32 mouse cellular contexts compared by ENCODE assay signal in genomic region chr6:42610954-42611522, GRCm38 (mm10). TPM values are rescaled to one million over a fixed set of nuclear protein-coding genes. Genes with fewer than 3 reads are reported as not detected.
A peak's percentile ranks its signal among the peaks of the same experiment; 100 is the strongest.
DNase-seq lines count a peak whose midpoint lies in the region; ATAC-seq lines count a peak whose summit lies in the region.
"Had no signal": no experiment of that assay in that cellular context is flagged by ENCODE, and none has a peak within 500 bp of the region (broad histone marks: within the 10 kb centered on the region; RNA-seq: fewer than 3 reads in every experiment).

No protein-coding gene starts in this region.

- H3K9ac ChIP-seq in intestine, embryonic 14.5 days (ENCODE audit: low read length): no peak overlapping the region
- H3K9ac ChIP-seq in intestine, embryonic 16.5 days (ENCODE audit: low read depth, low read length): no peak overlapping the region
- H3K9ac ChIP-seq in forebrain, embryonic 15.5 days (replicated peaks): no peak overlapping the region
- H3K9ac ChIP-seq: heart, embryonic 13.5 days; intestine, embryonic 15.5 days; liver, embryonic 14.5 days; neural tube, embryonic 12.5 days had no signal

- WGBS in intestine, embryonic 14.5 days: 39% methylated on average over 4 of the region's 4 CpGs
- 29% methylated on average over 4 of the region's 4 CpGs for WGBS in intestine, embryonic 16.5 days
- 76% methylated on average over 4 of the region's 4 CpGs for WGBS in forebrain, embryonic 15.5 days

- no peak overlapping the region for H3K4me2 ChIP-seq in intestine, embryonic 14.5 days (ENCODE audit: low read length)
- no peak overlapping the region for H3K4me2 ChIP-seq in intestine, embryonic 16.5 days (ENCODE audit: low read depth, low read length)
- H3K4me2 ChIP-seq in forebrain, embryonic 15.5 days (replicated peaks): no peak overlapping the region
- H3K4me2 ChIP-seq: heart, embryonic 13.5 days; intestine, embryonic 15.5 days; neural tube, embryonic 12.5 days had no signal

- no peak for DNase-seq in intestine, embryonic 14.5 days (ENCODE audit: low spot score)
- DNase-seq in lung, adult 18-20 months: peak; percentile 5 to 13
- DNase-seq in lung, postnatal 10 days: no peak
- DNase-seq in 3T3-L1 (ENCODE audit: low read depth, low spot score): peak; percentile 33
- peak; percentile 8 for DNase-seq in brain, adult 2 months (ENCODE audit: low read depth, low spot score)
- DNase-seq: adrenal gland, adult 8-10 months; B cell, adult 2 months; cerebellum, adult 8-10 months; cerebellum, postnatal 25 days; gastrocnemius, adult 2 months; gastrocnemius, postnatal 36 days; heart, adult 2 months; heart, postnatal 14 days; kidney, postnatal 25 days; liver; right cerebral cortex, adult 18-20 months; spleen, adult 18-20 months; thymus, postnatal 14 days had no signal

- no peaks in the 10 kb centered on the region for H3K9me3 ChIP-seq in intestine, embryonic 14.5 days (ENCODE audit: control insufficient read depth, low read length)
- no peaks in the 10 kb centered on the region for H3K9me3 ChIP-seq in intestine, embryonic 16.5 days (ENCODE audit: control insufficient read depth, low read length)
- no peaks in the 10 kb centered on the region for H3K9me3 ChIP-seq in forebrain, embryonic 15.5 days
- H3K9me3 ChIP-seq: intestine, embryonic 15.5 days; neural tube, embryonic 12.5 days had no signal

- no peaks in the 10 kb centered on the region for H3K36me3 ChIP-seq in intestine, embryonic 14.5 days (ENCODE audit: control insufficient read depth, insufficient read depth, low read length)
- H3K36me3 ChIP-seq in intestine, embryonic 16.5 days (ENCODE audit: control insufficient read depth, insufficient read depth, low read length): no peaks in the 10 kb centered on the region
- no peaks in the 10 kb centered on the region for H3K36me3 ChIP-seq in forebrain, embryonic 15.5 days
- H3K36me3 ChIP-seq: heart, embryonic 13.5 days; intestine, embryonic 15.5 days; neural tube, embryonic 12.5 days had no signal

- H3K4me3 ChIP-seq in intestine, embryonic 14.5 days (ENCODE audit: low read depth, low read length): no peak overlapping the region
- no peak overlapping the region for H3K4me3 ChIP-seq in intestine, embryonic 16.5 days (ENCODE audit: low read length)
- no peak overlapping the region for H3K4me3 ChIP-seq in forebrain, embryonic 15.5 days
- H3K4me3 ChIP-seq: gastrocnemius, adult 2 months; heart, adult 2 months; heart, embryonic 13.5 days; intestine, embryonic 15.5 days; neural tube, embryonic 12.5 days had no signal

- no peak overlapping the region for H3K27ac ChIP-seq in intestine, embryonic 14.5 days (ENCODE audit: low read depth)
- no peak overlapping the region for H3K27ac ChIP-seq in intestine, embryonic 16.5 days (ENCODE audit: low read length)
- no peak overlapping the region for H3K27ac ChIP-seq in forebrain, embryonic 15.5 days (replicated peaks)
- H3K27ac ChIP-seq: gastrocnemius, adult 2 months; heart, adult 2 months; heart, embryonic 13.5 days; intestine, embryonic 15.5 days; liver, embryonic 14.5 days; neural tube, embryonic 12.5 days had no signal

- no peaks in the 10 kb centered on the region for H3K27me3 ChIP-seq in intestine, embryonic 14.5 days (replicated peaks; ENCODE audit: control insufficient read depth, insufficient read depth, low read length)
- no peaks in the 10 kb centered on the region for H3K27me3 ChIP-seq in intestine, embryonic 16.5 days (replicated peaks; ENCODE audit: control insufficient read depth, insufficient read depth, low read length)
- no peaks in the 10 kb centered on the region for H3K27me3 ChIP-seq in forebrain, embryonic 15.5 days
- H3K27me3 ChIP-seq: heart, embryonic 13.5 days; intestine, embryonic 15.5 days; neural tube, embryonic 12.5 days had no signal

- H3K4me1 ChIP-seq in intestine, embryonic 14.5 days (replicated peaks; ENCODE audit: control insufficient read depth, insufficient read depth, low read length): no peaks in the 10 kb centered on the region
- H3K4me1 ChIP-seq in intestine, embryonic 16.5 days (ENCODE audit: control insufficient read depth, insufficient read depth, low read length): no peaks in the 10 kb centered on the region
- no peaks in the 10 kb centered on the region for H3K4me1 ChIP-seq in forebrain, embryonic 15.5 days
- H3K4me1 ChIP-seq: intestine, embryonic 15.5 days; neural tube, embryonic 12.5 days had no signal

- 0 out of 2 replicates have a peak, but pooled peaks have one; percentile 47 for ATAC-seq in intestine, embryonic 14.5 days (replicated peaks; ENCODE audit: low FRiP score, low TSS enrichment, low read depth)
- no peak for ATAC-seq in intestine, embryonic 16.5 days
- no peak for ATAC-seq in forebrain, embryonic 15.5 days (replicated peaks)
- ATAC-seq: forebrain, embryonic 16.5 days; hindbrain, embryonic 16.5 days; intestine, embryonic 15.5 days; midbrain, embryonic 16.5 days had no signal

RNA-seq across cellular contexts. Expression of gene Tcaf3, which starts 13.5 kb away (rescaled TPM):
- not detected in 2 replicates for polyA plus RNA-seq in intestine, embryonic 14.5 days (2014; fragmentation: Nextera tagmentation; extraction: Ambion mirVana)
- not detected in 2 replicates for polyA plus RNA-seq in intestine, embryonic 16.5 days (2015; fragmentation: Nextera tagmentation; extraction: Ambion mirVana)
- not detected in 2 replicates for polyA plus RNA-seq in forebrain, embryonic 15.5 days (2015; fragmentation: Nextera tagmentation; extraction: Ambion mirVana)
- polyA plus RNA-seq: embryonic facial prominence, embryonic 11.5 days; forebrain, embryonic 16.5 days; heart, adult 2 months; heart, embryonic 13.5 days; hindbrain, embryonic 11.5 days; hindbrain, embryonic 16.5 days; intestine, embryonic 15.5 days; limb, embryonic 11.5 days; liver, embryonic 14.5 days; midbrain, embryonic 16.5 days; neural tube, embryonic 12.5 days; stomach, embryonic 16.5 days; urinary bladder, adult 2 months had no signal

RNA-seq across cellular contexts. Expression of gene Tcaf2, which starts 34.0 kb away (rescaled TPM):
- polyA plus RNA-seq in intestine, embryonic 14.5 days (2014; fragmentation: Nextera tagmentation; extraction: Ambion mirVana): 3.4 and 3.5 TPM in 2 replicates
- polyA plus RNA-seq in intestine, embryonic 16.5 days (2015; fragmentation: Nextera tagmentation; extraction: Ambion mirVana): 5.4 and 5.6 TPM in 2 replicates
- 1.3 and 1.7 TPM in 2 replicates for polyA plus RNA-seq in forebrain, embryonic 15.5 days (2015; fragmentation: Nextera tagmentation; extraction: Ambion mirVana)

Comparison
In these comparisons a context has a peak if more than half of its experiments do, and no peak if none do; other contexts are left out.
1. DNase-seq: peak in lung, adult 18-20 months (2 of 2), 3T3-L1 (single experiment) and brain, adult 2 months (single experiment); none in intestine, embryonic 14.5 days (single experiment) and lung, postnatal 10 days (single experiment).